Mouse (Mus musculus) heart, postnatal 0 days (tissue): ENCODE data around the gene Med24.

ENCODE experiments used
- CTCF ChIP-seq: IDR thresholded peaks from 2 replicates; pipeline ENCODE4 v1.5.1; 2016; ENCODE audit warnings: antibody characterized with exemption, control low read depth, low read depth
- EP300 ChIP-seq: IDR thresholded peaks from 2 replicates; pipeline ENCODE4 v1.6.1; 2016; ENCODE audit warnings: antibody characterized with exemption, low read depth

DNA sequence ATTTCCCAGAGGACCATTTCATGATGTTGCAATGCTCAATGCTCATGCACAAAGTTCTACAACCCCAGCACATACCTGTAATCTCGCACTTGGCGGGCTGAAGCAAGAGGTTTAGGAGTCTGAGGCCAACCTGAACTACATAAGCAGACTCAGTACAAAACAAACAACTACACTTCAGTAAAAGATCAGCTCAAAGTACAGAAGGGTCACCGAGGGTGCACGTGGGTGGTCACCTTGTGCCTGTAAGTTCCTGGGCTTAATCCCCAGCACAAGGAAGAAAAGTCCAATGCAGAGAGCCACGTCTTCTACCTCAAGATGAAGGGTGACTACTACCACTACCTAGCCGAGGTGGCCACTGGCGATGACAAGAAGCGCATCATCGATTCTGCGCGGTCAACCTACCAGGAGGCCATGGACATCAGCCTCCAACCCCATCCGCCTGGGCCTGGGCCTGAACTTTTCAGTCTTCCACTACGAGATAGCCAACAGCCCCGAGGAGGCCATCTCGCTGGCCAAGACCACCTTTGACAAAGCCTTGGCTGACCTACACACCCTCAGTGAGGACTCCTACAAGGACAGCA, 3.2 kb downstream of the Med24 start:
- no peak for TF ChIP-seq CTCF
- TF ChIP-seq EP300 = no peak
